Mouse (Mus musculus): Measurements from ENCODE around the gene Lasp1. TPM values are rescaled to one million over a fixed set of nuclear protein-coding genes. Genes with fewer than 3 reads are reported as not detected.
"Not testable (repeated sequence)": the region's sequence is repeated elsewhere in the genome, so short reads cannot be mapped to it uniquely, and the experiment has no call there.

Lasp1 gene
- total RNA-seq, 2 experiments from 2014 or later = 190 to 199 TPM

- DNase-seq; intact Hi-C loops (cut with DNase I): not testable (repeated sequence)
Measured at GRCm38 (mm10) chr11:97790778-97791438, 7.9 kb upstream of the Lasp1 start.

GRCm38 (mm10) chr11:97793165-97793564 lies 5.6 kb upstream of the Lasp1 start:
- DNase-seq = peak; percentile 9
- intact Hi-C loops (cut with DNase I) = no loop called here

- intact Hi-C loops (cut with DNase I) = loop anchor here (5.0 kb wide), 1 partner anchor 190 kb away; the partner anchor contains the start of gene Plxdc1
- DNase-seq = peak; percentile 61
Measured at GRCm38 (mm10) chr11:97796910-97797309, 1.9 kb upstream of the Lasp1 start.

- intact Hi-C loops (cut with DNase I) = loop anchor here (5.0 kb wide), 1 partner anchor 190 kb away; the partner anchor contains the start of gene Plxdc1
- DNase-seq = no peak
Measured at GRCm38 (mm10) chr11:97797369-97798082, 1.3 kb upstream of the Lasp1 start.

GRCm38 (mm10) chr11:97798083-97798435 lies 741 bp upstream of the Lasp1 start:
- intact Hi-C loops (cut with DNase I) = loop anchor here (5.0 kb wide), 1 partner anchor 189 kb away; the partner anchor contains the start of gene Plxdc1
- DNase-seq = no peak

- DNase-seq = peak; percentile 86
- intact Hi-C loops (cut with DNase I) = loop anchor here (5.0 kb wide), 1 partner anchor 188 kb away; the partner anchor contains the start of gene Plxdc1
Measured at GRCm38 (mm10) chr11:97799146-97799993, 570 bp downstream of the Lasp1 start.

- intact Hi-C loops (cut with DNase I) = loop anchor here (5.0 kb wide), 2 partner anchors 82 to 187 kb away; partner anchors contain the start of genes Fbxo47 and Plxdc1
- peak; percentile 66 for DNase-seq
Measured at GRCm38 (mm10) chr11:97799994-97800690, 1.3 kb downstream of the Lasp1 start.

GRCm38 (mm10) chr11:97800691-97801408 lies 2.0 kb downstream of the Lasp1 start:
- intact Hi-C loops (cut with DNase I) = loop anchor here (5.0 kb wide), 1 partner anchor 81 kb away; the partner anchor contains the start of gene Fbxo47
- no peak for DNase-seq

- peak; percentile 56 for DNase-seq
- intact Hi-C loops (cut with DNase I) = loop anchor here (5.0 kb wide), 1 partner anchor 81 kb away; the partner anchor contains the start of gene Fbxo47
Measured at GRCm38 (mm10) chr11:97801409-97802193, 2.8 kb downstream of the Lasp1 start.

- no peak for DNase-seq
- intact Hi-C loops (cut with DNase I) = loop anchor here (5.0 kb wide), 1 partner anchor 80 kb away; the partner anchor contains the start of gene Fbxo47
Measured at GRCm38 (mm10) chr11:97802194-97802470, 3.3 kb downstream of the Lasp1 start.

GRCm38 (mm10) chr11:97802495-97802894 lies 3.7 kb downstream of the Lasp1 start:
- DNase-seq = no peak
- intact Hi-C loops (cut with DNase I) = loop anchor here (5.0 kb wide), 1 partner anchor 80 kb away; the partner anchor contains the start of gene Fbxo47

GRCm38 (mm10) chr11:97803847-97804246 lies 5.0 kb downstream of the Lasp1 start:
- DNase-seq = no peak
- intact Hi-C loops (cut with DNase I) = loop anchor here (5.0 kb wide), 1 partner anchor 78 kb away; the partner anchor contains the start of gene Fbxo47

- DNase-seq = peak; percentile 72
- intact Hi-C loops (cut with DNase I) = loop anchor here (5.0 kb wide), 1 partner anchor 77 kb away; the partner anchor contains the start of gene Fbxo47
Measured at GRCm38 (mm10) chr11:97804841-97805661, 6.3 kb downstream of the Lasp1 start.

- intact Hi-C loops (cut with DNase I) = no loop called here
- DNase-seq = peak; percentile 57
Measured at GRCm38 (mm10) chr11:97805662-97806612, 7.1 kb downstream of the Lasp1 start.

- no peak for DNase-seq
- intact Hi-C loops (cut with DNase I) = no loop called here
Measured at GRCm38 (mm10) chr11:97806613-97806964, 7.8 kb downstream of the Lasp1 start.

- no peak for DNase-seq
- intact Hi-C loops (cut with DNase I) = no loop called here
Measured at GRCm38 (mm10) chr11:97807626-97808025, 8.8 kb downstream of the Lasp1 start.

GRCm38 (mm10) chr11:97808093-97808492 lies 9.3 kb downstream of the Lasp1 start:
- DNase-seq = no peak
- intact Hi-C loops (cut with DNase I) = no loop called here

All from left cerebral cortex, postnatal 4 days (tissue).